9 mouse cellular contexts compared by ENCODE assay signal in genomic region chr4:57607247-57607942, GRCm38 (mm10). TPM values are rescaled to one million over a fixed set of nuclear protein-coding genes. Genes with fewer than 3 reads are reported as not detected.
DNase-seq lines count a peak whose midpoint lies in the region; ATAC-seq and TF ChIP-seq lines count a peak whose summit lies in the region.
"Had no signal": no experiment of that assay in that cellular context is flagged by ENCODE, and none has a peak within 500 bp of the region (broad histone marks: within the 10 kb centered on the region; RNA-seq: fewer than 3 reads in every experiment).

No protein-coding gene starts in this region.

- no peak for TF ChIP-seq EP300 in heart, postnatal 0 days (IDR thresholded peaks at IDR 0.05; ENCODE audit: low read depth)
- TF ChIP-seq EP300 in liver, embryonic 14.5 days (IDR thresholded peaks at IDR 0.05; ENCODE audit: low read depth) = no peak

- no peak overlapping the region for H3K27ac ChIP-seq in ES-E14 (ENCODE audit: insufficient read depth, low read depth, low read length, poor library complexity, severe bottlenecking)
- no peak overlapping the region for H3K27ac ChIP-seq in forebrain, embryonic 14.5 days (ENCODE audit: low read depth, low read length)
- peak overlapping the region; percentile 57 for H3K27ac ChIP-seq in heart, postnatal 0 days (ENCODE audit: low read depth)
- no peak overlapping the region for H3K27ac ChIP-seq in liver, embryonic 14.5 days
- H3K27ac ChIP-seq: liver, embryonic 15.5 days had no signal

- H3K36me3 ChIP-seq in ES-E14 (ENCODE audit: control insufficient read depth, insufficient read depth, low read length, poor library complexity, severe bottlenecking) = no peaks in the 10 kb centered on the region
- H3K36me3 ChIP-seq in forebrain, embryonic 14.5 days (ENCODE audit: control insufficient read depth, insufficient read depth, low read length) = no peaks in the 10 kb centered on the region
- H3K36me3 ChIP-seq in heart, postnatal 0 days (replicated peaks; ENCODE audit: control insufficient read depth, insufficient read depth, low read length) = no peaks in the 10 kb centered on the region
- no peaks in the 10 kb centered on the region for H3K36me3 ChIP-seq in liver, embryonic 14.5 days (replicated peaks; ENCODE audit: control insufficient read depth, insufficient read depth, low read depth)
- H3K36me3 ChIP-seq: liver, embryonic 15.5 days had no signal

- H3K4me1 ChIP-seq in ES-E14 (ENCODE audit: control insufficient read depth in 2 of 2, insufficient read depth in 2 of 2, low read length in 2 of 2, poor library complexity in 1 of 2) = 0 out of 4 replicates have a peak, but pooled peaks cover 0 to 4% of the 10 kb centered on the region in 2 experiments
- H3K4me1 ChIP-seq in forebrain, embryonic 14.5 days (ENCODE audit: control insufficient read depth, insufficient read depth, low read length) = no peaks in the 10 kb centered on the region
- peaks cover 31% of the 10 kb centered on the region for H3K4me1 ChIP-seq in heart, postnatal 0 days (ENCODE audit: control insufficient read depth, insufficient read depth)
- H3K4me1 ChIP-seq in liver, embryonic 14.5 days (replicated peaks; ENCODE audit: control insufficient read depth in 2 of 2, insufficient read depth in 2 of 2, low read length in 1 of 2) = no peaks in the 10 kb centered on the region
- H3K4me1 ChIP-seq: liver, embryonic 15.5 days had no signal

- DNase-seq in ES-E14 (ENCODE audit: low read depth, low spot score) = peak; percentile 75
- peak; percentile 95 for DNase-seq in forebrain, embryonic 14.5 days (ENCODE audit: low spot score)
- DNase-seq in heart, postnatal 0 days (ENCODE audit: low spot score) = peak; percentile 90
- peak; percentile 86 to 96 for DNase-seq in kidney, postnatal 25 days
- peak; percentile 10 to 20 (median 20) for DNase-seq in liver, embryonic 14.5 days (ENCODE audit: low read depth in 3 of 3, low spot score in 3 of 3)
- peak; percentile 62 for DNase-seq in ovary, adult 18-20 months (ENCODE audit: low spot score)
- DNase-seq in thymus, postnatal 36 days = peak; percentile 36 to 47

- peak; percentile 68 for ATAC-seq in cerebellum, adult (ENCODE audit: insufficient number of reproducible peaks, low FRiP score, low TSS enrichment)
- peak; percentile 79; the same call in 1 of the 2 replicates for ATAC-seq in forebrain, embryonic 14.5 days
- ATAC-seq in heart, postnatal 0 days (ENCODE audit: insufficient read depth, low read depth) = peak; percentile 71
- ATAC-seq in liver, embryonic 14.5 days (ENCODE audit: insufficient read depth) = no peak

- no peak overlapping the region for H3K9ac ChIP-seq in ES-E14 (ENCODE audit: insufficient read depth, low read depth, low read length, poor library complexity, severe bottlenecking)
- H3K9ac ChIP-seq in forebrain, embryonic 14.5 days (ENCODE audit: low read length) = no peak overlapping the region
- H3K9ac ChIP-seq in heart, postnatal 0 days (replicated peaks; ENCODE audit: low read depth, low read length) = no peak overlapping the region
- H3K9ac ChIP-seq in liver, embryonic 14.5 days (replicated peaks) = no peak overlapping the region
- H3K9ac ChIP-seq: liver, embryonic 15.5 days had no signal

- peak overlapping the region; percentile 9; the same call in 1 of the 2 replicates for H3K4me2 ChIP-seq in forebrain, embryonic 14.5 days (ENCODE audit: low read length)
- no peak overlapping the region for H3K4me2 ChIP-seq in heart, postnatal 0 days (ENCODE audit: low read depth, low read length)
- no peak overlapping the region for H3K4me2 ChIP-seq in liver, embryonic 14.5 days (ENCODE audit: low read depth)
- H3K4me2 ChIP-seq: liver, embryonic 15.5 days had no signal

- H3K4me3 ChIP-seq in ES-E14 (ENCODE audit: insufficient read depth in 1 of 2, low read depth in 1 of 2, low read length in 2 of 2, poor library complexity in 1 of 2, severe bottlenecking in 1 of 2) = no peak overlapping the region
- H3K4me3 ChIP-seq in forebrain, embryonic 14.5 days (ENCODE audit: low read depth, low read length) = no peak overlapping the region
- no peak overlapping the region for H3K4me3 ChIP-seq in heart, postnatal 0 days (ENCODE audit: low read depth, low read length)
- H3K4me3 ChIP-seq in liver, embryonic 14.5 days (ENCODE audit: insufficient read depth in 1 of 2, low read depth in 2 of 2, low read length in 2 of 2) = no peak overlapping the region
- H3K4me3 ChIP-seq: liver, embryonic 15.5 days had no signal

- no peaks in the 10 kb centered on the region for H3K27me3 ChIP-seq in forebrain, embryonic 14.5 days (replicated peaks; ENCODE audit: control insufficient read depth, insufficient read depth, low read length)
- H3K27me3 ChIP-seq in heart, postnatal 0 days (ENCODE audit: control insufficient read depth, insufficient read depth, low read length) = no peaks in the 10 kb centered on the region
- no peaks in the 10 kb centered on the region for H3K27me3 ChIP-seq in liver, embryonic 14.5 days (ENCODE audit: control insufficient read depth, insufficient read depth, low read length)
- H3K27me3 ChIP-seq: liver, embryonic 15.5 days had no signal

- in situ Hi-C loops in ES-E14 (cut with MboI; ENCODE audit: low sequenced_read_pairs in 2 of 2, unreplicated experiment in 2 of 2) = no loop called here

- WGBS in forebrain, embryonic 14.5 days = 37% methylated on average over 22 of the region's 22 CpGs
- WGBS in heart, postnatal 0 days = 26% methylated on average over 22 of the region's 22 CpGs
- WGBS in liver, embryonic 14.5 days (ENCODE audit: insufficient replicate concordance) = 49% methylated on average over 22 of the region's 22 CpGs

- no peaks in the 10 kb centered on the region for H3K9me3 ChIP-seq in ES-E14 (ENCODE audit: control insufficient read depth, insufficient read depth, low read depth, low read length)
- no peaks in the 10 kb centered on the region for H3K9me3 ChIP-seq in forebrain, embryonic 14.5 days (replicated peaks; ENCODE audit: control insufficient read depth, low read length)
- no peaks in the 10 kb centered on the region for H3K9me3 ChIP-seq in heart, postnatal 0 days (replicated peaks; ENCODE audit: control insufficient read depth, low read length)
- no peaks in the 10 kb centered on the region for H3K9me3 ChIP-seq in liver, embryonic 14.5 days (ENCODE audit: control insufficient read depth, low read length)
- H3K9me3 ChIP-seq: liver, embryonic 15.5 days had no signal

- peak; percentile 78 for TF ChIP-seq CTCF in heart, postnatal 0 days (IDR thresholded peaks at IDR 0.05; ENCODE audit: low read depth)
- peak; percentile 65 for TF ChIP-seq CTCF in liver, embryonic 14.5 days (IDR thresholded peaks at IDR 0.05; ENCODE audit: low read depth)

TF ChIP-seq in ES-E14, 5 proteins besides CTCF, POLR2A, EP300 and RAD21:
- TF ChIP-seq ZNF384 (IDR thresholded peaks at IDR 0.05; ENCODE audit: low read depth, low read length) = no peak
- TF ChIP-seq CHD2 (IDR thresholded peaks at IDR 0.05; ENCODE audit: low read depth, low read length) = no peak
- TF ChIP-seq ZC3H11A (IDR thresholded peaks at IDR 0.05; ENCODE audit: borderline replicate concordance, low read depth, low read length) = peak; percentile 64; the same call in 1 of the 2 replicates

RNA-seq across cellular contexts. Expression of gene Pakap, which starts 39.4 kb away (rescaled TPM):
- 5.8 and 7.1 TPM in 2 replicates for total RNA-seq in ES-E14 (2012; rRNA removed)
- 4.1 and 5.5 TPM in 2 replicates for polyA plus RNA-seq in forebrain, embryonic 14.5 days (2014; fragmentation: Nextera tagmentation; extraction: Ambion mirVana)
- 21.1 and 26.8 TPM in 2 replicates for total RNA-seq in heart, postnatal 0 days (2014; rRNA removed; ENCODE audit: low replicate concordance)
- polyA plus RNA-seq in heart, postnatal 0 days (2015; fragmentation: Nextera tagmentation; extraction: Ambion mirVana) = 33.8 and 43.7 TPM in 2 replicates
- polyA plus RNA-seq in liver, embryonic 14.5 days (2012; rRNA removed) = 0.01 TPM in 1 of 2 replicates, not detected in the other
- polyA plus RNA-seq in liver, embryonic 14.5 days (2014; fragmentation: Nextera tagmentation; extraction: Ambion mirVana) = 0.51 and 0.80 TPM in 2 replicates

Comparison
In these comparisons a context has a peak if more than half of its experiments do, and no peak if none do; other contexts are left out.
1. DNase-seq: peak in every context shown above with its lines; median percentile 95 in forebrain, embryonic 14.5 days; 91 in kidney, postnatal 25 days; 90 in heart, postnatal 0 days; 75 in ES-E14; 62 in ovary, adult 18-20 months; 42 in thymus, postnatal 36 days; 20 in liver, embryonic 14.5 days.